ENCODE assay signal across 9 mouse cellular contexts in genomic region chr1:85933226-85933625, GRCm38 (mm10). TPM values are rescaled to one million over a fixed set of nuclear protein-coding genes. Genes with fewer than 3 reads are reported as not detected.
DNase-seq lines count a peak whose midpoint lies in the region; ATAC-seq and TF ChIP-seq lines count a peak whose summit lies in the region.
"Had no signal": no experiment of that assay in that cellular context is flagged by ENCODE, and none has a peak within 500 bp of the region (broad histone marks: within the 10 kb centered on the region; RNA-seq: fewer than 3 reads in every experiment).

No protein-coding gene starts in this region.

- DNase-seq in heart, adult 18-20 months = no peak
- no peak for DNase-seq in embryonic facial prominence, embryonic 10.5 days (ENCODE audit: low spot score)
- no peak for DNase-seq in midbrain, postnatal 0 days (ENCODE audit: low spot score)
- DNase-seq in spleen, postnatal 10 days (ENCODE audit: low spot score in 2 of 2) = no peak
- DNase-seq in adrenal gland, adult 8-10 months = no peak
- DNase-seq in layer of hippocampus, adult 9-11 months = no peak
- DNase-seq: thymus, postnatal 36 days had no signal

- H3K36me3 ChIP-seq in heart, embryonic 14.5 days (ENCODE audit: control insufficient read depth, insufficient read depth, low read length) = no peaks in the 10 kb centered on the region
- no peaks in the 10 kb centered on the region for H3K36me3 ChIP-seq in embryonic facial prominence, embryonic 10.5 days (replicated peaks)
- H3K36me3 ChIP-seq in intestine, embryonic 15.5 days = no peaks in the 10 kb centered on the region
- no peaks in the 10 kb centered on the region for H3K36me3 ChIP-seq in midbrain, postnatal 0 days (ENCODE audit: insufficient read depth, low read length)

- H3K27ac ChIP-seq in heart, embryonic 14.5 days (replicated peaks in 1 of 2; ENCODE audit: control insufficient read depth in 1 of 2, insufficient read depth in 1 of 2, low read depth in 2 of 2, low read length in 2 of 2) = peak overlapping the region; percentile 12 to 44; a peak in 2 of 4 replicates
- H3K27ac ChIP-seq in embryonic facial prominence, embryonic 10.5 days (replicated peaks) = peak overlapping the region; percentile 65
- H3K27ac ChIP-seq in intestine, embryonic 15.5 days = 0 out of 2 replicates have a peak overlapping the region, but pooled peaks have one; percentile 51
- H3K27ac ChIP-seq in midbrain, postnatal 0 days (ENCODE audit: low read depth, low read length) = peak overlapping the region; percentile 64

- no peaks in the 10 kb centered on the region for H3K9me3 ChIP-seq in heart, embryonic 14.5 days (ENCODE audit: control insufficient read depth, low read length)
- no peaks in the 10 kb centered on the region for H3K9me3 ChIP-seq in embryonic facial prominence, embryonic 10.5 days
- no peaks in the 10 kb centered on the region for H3K9me3 ChIP-seq in intestine, embryonic 15.5 days
- H3K9me3 ChIP-seq in midbrain, postnatal 0 days (ENCODE audit: low read length) = no peaks in the 10 kb centered on the region

- H3K4me2 ChIP-seq in heart, embryonic 14.5 days (ENCODE audit: low read length) = peak overlapping the region; percentile 40
- H3K4me2 ChIP-seq in intestine, embryonic 15.5 days (replicated peaks) = peak overlapping the region; percentile 42
- no peak overlapping the region; the same call in 1 of the 2 replicates for H3K4me2 ChIP-seq in midbrain, postnatal 0 days (ENCODE audit: low read depth, low read length, poor library complexity, severe bottlenecking)

- H3K4me3 ChIP-seq in heart, embryonic 14.5 days (ENCODE audit: control insufficient read depth in 1 of 2, insufficient read depth in 1 of 2, low read depth in 1 of 2, low read length in 2 of 2) = no peak overlapping the region
- peak overlapping the region; percentile 36 for H3K4me3 ChIP-seq in embryonic facial prominence, embryonic 10.5 days
- H3K4me3 ChIP-seq in intestine, embryonic 15.5 days (replicated peaks) = no peak overlapping the region
- H3K4me3 ChIP-seq in midbrain, postnatal 0 days (ENCODE audit: low read depth, low read length) = no peak overlapping the region

- TF ChIP-seq CTCF in midbrain, postnatal 0 days (IDR thresholded peaks at IDR 0.05) = no peak

- H3K27me3 ChIP-seq in heart, embryonic 14.5 days (ENCODE audit: control insufficient read depth, insufficient read depth, low read length) = no peaks in the 10 kb centered on the region
- 0 out of 2 replicates have a peak, but pooled peaks cover 4% of the 10 kb centered on the region for H3K27me3 ChIP-seq in embryonic facial prominence, embryonic 10.5 days (replicated peaks; ENCODE audit: low read depth, poor library complexity, severe bottlenecking)
- no peaks in the 10 kb centered on the region for H3K27me3 ChIP-seq in intestine, embryonic 15.5 days (replicated peaks)
- no peaks in the 10 kb centered on the region for H3K27me3 ChIP-seq in midbrain, postnatal 0 days (ENCODE audit: insufficient read depth, low read length)

- ATAC-seq in heart, embryonic 14.5 days (ENCODE audit: insufficient number of reproducible peaks, insufficient read depth, low FRiP score, low read depth) = no peak
- ATAC-seq in intestine, embryonic 15.5 days = peak; percentile 50
- no peak for ATAC-seq in midbrain, postnatal 0 days (ENCODE audit: low FRiP score)

- H3K9ac ChIP-seq in heart, embryonic 14.5 days (ENCODE audit: low read length) = 0 out of 2 replicates have a peak overlapping the region, but pooled peaks have one; percentile 40
- H3K9ac ChIP-seq in intestine, embryonic 15.5 days = no peak overlapping the region
- no peak overlapping the region for H3K9ac ChIP-seq in midbrain, postnatal 0 days (replicated peaks; ENCODE audit: low read length, poor library complexity, severe bottlenecking)

- WGBS in heart, embryonic 14.5 days = 36% methylated on average over 7 of the region's 7 CpGs
- WGBS in embryonic facial prominence, embryonic 10.5 days = 38% methylated on average over 7 of the region's 7 CpGs
- 7% methylated on average over 7 of the region's 7 CpGs for WGBS in intestine, embryonic 15.5 days
- 29% methylated on average over 7 of the region's 7 CpGs for WGBS in midbrain, postnatal 0 days

- H3K4me1 ChIP-seq in heart, embryonic 14.5 days (ENCODE audit: control insufficient read depth in 2 of 2, insufficient read depth in 2 of 2, low read length in 2 of 2) = peaks cover 13 to 15% of the 10 kb centered on the region in 2 experiments
- H3K4me1 ChIP-seq in embryonic facial prominence, embryonic 10.5 days = peaks cover 37% of the 10 kb centered on the region
- H3K4me1 ChIP-seq in intestine, embryonic 15.5 days (replicated peaks) = peaks cover 20% of the 10 kb centered on the region
- H3K4me1 ChIP-seq in midbrain, postnatal 0 days (ENCODE audit: insufficient read depth, low read length) = peaks cover 23% of the 10 kb centered on the region

RNA-seq across cellular contexts. Expression of gene 4933407L21Rik, which starts 4.9 kb away (rescaled TPM):
- 0.11 and 0.26 TPM in 2 replicates for polyA plus RNA-seq in heart, embryonic 14.5 days (2014; fragmentation: Nextera tagmentation; extraction: Ambion mirVana)
- not detected for total RNA-seq in heart, adult 18-20 months (2021)
- 0.22 TPM in 1 of 2 replicates, not detected in the other for polyA plus RNA-seq in embryonic facial prominence, embryonic 10.5 days (2016; fragmentation: Nextera tagmentation; extraction: Ambion mirVana)
- 0.32 and 0.34 TPM in 2 replicates for polyA plus RNA-seq in intestine, embryonic 15.5 days (2015; fragmentation: Nextera tagmentation; extraction: Ambion mirVana)
- total RNA-seq in midbrain, postnatal 0 days (2014; rRNA removed) = 9.4 and 10.6 TPM in 2 replicates
- polyA plus RNA-seq in midbrain, postnatal 0 days (2015; fragmentation: Nextera tagmentation; extraction: Ambion mirVana) = 8.5 and 10.1 TPM in 2 replicates
- total RNA-seq in adrenal gland, adult 8-10 months (2022) = 1 to 10 TPM in 1 of 4 experiments, under 1 TPM in 1, not detected in 2; 0.30 to 1.3 TPM

RNA-seq across cellular contexts. Expression of gene Gpr55, which starts 27.6 kb away (rescaled TPM):
- polyA plus RNA-seq in heart, embryonic 14.5 days (2014; fragmentation: Nextera tagmentation; extraction: Ambion mirVana) = 0.07 TPM in 1 of 2 replicates, not detected in the other
- under 1 TPM in 1 of 2 experiments, not detected in 1; 0.10 TPM for total RNA-seq in heart, adult 18-20 months (2021)
- not detected in 2 replicates for polyA plus RNA-seq in embryonic facial prominence, embryonic 10.5 days (2016; fragmentation: Nextera tagmentation; extraction: Ambion mirVana)
- 0.04 and 0.10 TPM in 2 replicates for polyA plus RNA-seq in intestine, embryonic 15.5 days (2015; fragmentation: Nextera tagmentation; extraction: Ambion mirVana)
- total RNA-seq in midbrain, postnatal 0 days (2014; rRNA removed) = 0.22 TPM in 1 of 2 replicates, not detected in the other
- polyA plus RNA-seq in midbrain, postnatal 0 days (2015; fragmentation: Nextera tagmentation; extraction: Ambion mirVana) = 0.10 and 0.19 TPM in 2 replicates
- total RNA-seq in adrenal gland, adult 8-10 months (2022) = 1 to 10 TPM; 3.1 to 7.8 (median 5.1) TPM

RNA-seq across cellular contexts. Expression of gene Itm2c, which starts 39.1 kb away (rescaled TPM):
- 129 and 189 TPM in 2 replicates for polyA plus RNA-seq in heart, embryonic 14.5 days (2014; fragmentation: Nextera tagmentation; extraction: Ambion mirVana)
- total RNA-seq in heart, adult 18-20 months (2021) = 10 to 100 TPM; 57.1 to 65.4 TPM
- polyA plus RNA-seq in embryonic facial prominence, embryonic 10.5 days (2016; fragmentation: Nextera tagmentation; extraction: Ambion mirVana) = 168 and 177 TPM in 2 replicates
- polyA plus RNA-seq in intestine, embryonic 15.5 days (2015; fragmentation: Nextera tagmentation; extraction: Ambion mirVana) = 135 TPM in 2 replicates
- total RNA-seq in midbrain, postnatal 0 days (2014; rRNA removed) = 312 and 376 TPM in 2 replicates
- polyA plus RNA-seq in midbrain, postnatal 0 days (2015; fragmentation: Nextera tagmentation; extraction: Ambion mirVana) = 293 and 297 TPM in 2 replicates
- 100 to 1,000 TPM; 674 to 963 (median 811) TPM for total RNA-seq in adrenal gland, adult 8-10 months (2022)
